Mouse (Mus musculus): Measurements from ENCODE around the gene Gpr65.

DNA sequence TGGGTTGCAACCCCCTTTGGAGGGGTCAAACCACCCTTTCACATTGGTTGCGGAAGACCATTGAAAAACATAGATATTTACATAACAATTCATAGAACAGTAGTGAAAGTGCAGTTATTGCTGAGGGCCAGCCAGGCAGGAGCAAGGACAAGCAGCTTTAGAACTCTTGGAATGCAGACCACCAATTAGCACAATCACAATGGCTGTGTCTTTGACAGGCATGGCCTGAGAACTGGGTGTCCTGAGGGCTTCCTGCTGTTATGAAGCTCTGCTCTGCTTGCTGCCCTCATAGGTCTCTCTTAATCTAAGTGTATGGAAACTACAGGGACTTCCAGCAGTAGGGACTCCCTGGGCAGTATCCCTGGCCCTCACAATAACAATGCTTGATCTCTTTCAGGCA, 34.6 kb downstream of the Gpr65 start:
- no peak for TF ChIP-seq POLR2A (IDR thresholded peaks at IDR 0.05; ENCODE audit: borderline replicate concordance, extremely low read depth, insufficient read depth, insufficient read length, poor library complexity, severe bottlenecking)
- no peak for TF ChIP-seq CTCF (IDR thresholded peaks at IDR 0.05; ENCODE audit: borderline replicate concordance, extremely low read depth, insufficient read depth, insufficient read length)

All from brain, embryonic 14.5 days (tissue).